In the genomic region with DNA sequence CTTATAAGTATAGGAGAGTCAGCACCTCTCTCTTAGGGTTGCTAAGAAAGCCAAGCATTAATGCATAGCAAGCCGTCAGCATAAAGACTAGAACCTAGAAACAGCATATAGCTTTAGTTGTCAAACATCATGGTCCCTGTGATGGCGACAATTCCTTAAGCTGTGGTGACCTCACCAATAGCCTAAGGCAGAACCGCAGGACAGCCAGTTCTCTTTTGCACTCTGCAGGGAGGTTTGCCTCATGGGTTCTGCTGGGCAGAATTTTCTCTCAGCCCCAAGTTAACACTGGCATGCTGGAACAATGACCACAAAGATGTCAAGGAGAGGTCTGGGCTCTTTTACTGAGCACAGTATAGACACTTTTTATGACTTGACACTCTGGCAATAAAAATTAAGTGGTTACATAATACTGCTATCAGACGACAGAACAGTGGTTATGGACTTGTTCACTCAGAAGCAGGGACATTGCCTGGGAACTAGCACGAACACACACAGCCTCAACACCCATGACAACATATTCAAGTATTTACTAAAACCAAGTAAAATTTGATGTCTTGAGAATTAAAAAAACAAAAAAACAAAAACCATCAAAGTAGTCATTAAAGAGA, we compare ENCODE assay signal across 17 mouse cellular contexts.
"Had no signal": no experiment of that assay in that cellular context is flagged by ENCODE, and none has a peak within 500 bp of the region (broad histone marks: within the 10 kb centered on the region; RNA-seq: fewer than 3 reads in every experiment).

No protein-coding gene starts in this region.

- H3K4me3 ChIP-seq: lung, embryonic 15.5 days; megakaryocyte, embryonic 14.5 days; midbrain, embryonic 13.5 days; midbrain, embryonic 15.5 days; neural tube, embryonic 12.5 days; stomach, embryonic 15.5 days had no signal

- DNase-seq: lung, adult 2 months; lung, postnatal 14 days; lung, postnatal 36 days; right cerebral cortex, postnatal 14 days; thymus, adult 2 months; thymus, postnatal 25 days; thymus, postnatal 4 days had no signal

- H3K36me3 ChIP-seq: lung, embryonic 15.5 days; midbrain, embryonic 13.5 days; midbrain, embryonic 15.5 days; neural tube, embryonic 12.5 days; stomach, embryonic 15.5 days had no signal

- H3K9ac ChIP-seq: lung, embryonic 15.5 days; midbrain, embryonic 13.5 days; midbrain, embryonic 15.5 days; neural tube, embryonic 12.5 days; stomach, embryonic 15.5 days had no signal

- H3K4me2 ChIP-seq: lung, embryonic 15.5 days; midbrain, embryonic 11.5 days; midbrain, embryonic 13.5 days; midbrain, embryonic 15.5 days; neural tube, embryonic 12.5 days; stomach, embryonic 15.5 days had no signal

- H3K9me3 ChIP-seq: lung, embryonic 15.5 days; megakaryocyte, embryonic 14.5 days; midbrain, embryonic 13.5 days; midbrain, embryonic 15.5 days; neural tube, embryonic 12.5 days; stomach, embryonic 15.5 days had no signal

- H3K27ac ChIP-seq: lung, embryonic 15.5 days; macrophage; midbrain, embryonic 13.5 days; midbrain, embryonic 15.5 days; neural tube, embryonic 12.5 days; stomach, embryonic 15.5 days; stomach, postnatal 0 days had no signal

- ATAC-seq: lung, postnatal 0 days; midbrain, embryonic 13.5 days; midbrain, embryonic 15.5 days had no signal

- H3K27me3 ChIP-seq: lung, embryonic 15.5 days; megakaryocyte, embryonic 14.5 days; midbrain, embryonic 13.5 days; midbrain, embryonic 15.5 days; neural tube, embryonic 12.5 days; stomach, embryonic 15.5 days had no signal
